Mouse (Mus musculus): ENCODE results near the gene Ubac1. TPM values are rescaled to one million over a fixed set of nuclear protein-coding genes. Genes with fewer than 3 reads are reported as not detected.

Gene Ubac1
- total and polyA plus RNA-seq, 3 experiments = 80.3 to 99.7 (median 90.0) TPM

- no peak overlapping the region for H3K4me3 ChIP-seq (replicated peaks in 1 of 3; ENCODE audit: low read depth in 2 of 3, low read length in 2 of 3, poor library complexity in 1 of 3)
- no peak overlapping the region for H3K4me2 ChIP-seq (ENCODE audit: insufficient read depth, low read depth, poor library complexity, severe bottlenecking)
- no peaks in the 10 kb centered on the region for H3K79me2 ChIP-seq (replicated peaks; ENCODE audit: control insufficient read depth, extremely low read depth, insufficient read depth, poor library complexity, severe bottlenecking)
- H3K36me3 ChIP-seq (replicated peaks in 1 of 2; ENCODE audit: control insufficient read depth in 1 of 2, insufficient read depth in 1 of 2, low read length in 1 of 2) = no peaks in the 10 kb centered on the region
- peaks cover 20 to 50% of the 10 kb centered on the region in 2 experiments for H3K4me1 ChIP-seq (ENCODE audit: control insufficient read depth in 1 of 2, insufficient read depth in 2 of 2)
- in situ Hi-C loops (cut with MboI; ENCODE audit: low pct_ligation_motif_present, low pct_unique_long_range_greater_than_20kb, low sequenced_read_pairs) (no loop called here), dilution Hi-C loops (cut with MboI; ENCODE audit: extremely low pct_ligation_motif_present, extremely low pct_unique_long_range_greater_than_20kb, low sequenced_read_pairs) (no loop called here)
- no peak for DNase-seq (ENCODE audit: extremely low read depth)
- no peaks in the 10 kb centered on the region for H3K27me3 ChIP-seq (replicated peaks)
- H3K9ac ChIP-seq (ENCODE audit: insufficient read depth, low read depth) = no peak overlapping the region
- TF ChIP-seq MYC (IDR thresholded peaks at IDR 0.05; ENCODE audit: low read depth, low read length) = no peak
- TF ChIP-seq SIN3A (IDR thresholded peaks at IDR 0.05; ENCODE audit: low read length) = no peak
- TF ChIP-seq JUN (IDR thresholded peaks at IDR 0.05; ENCODE audit: insufficient read depth, low read depth, low read length) = no peak
- TF ChIP-seq SMC3 (IDR thresholded peaks at IDR 0.05; ENCODE audit: low read depth, low read length) = no peak
- no peak overlapping the region for H3K27ac ChIP-seq (ENCODE audit: insufficient read depth, low read depth)
- H3K9me3 ChIP-seq (replicated peaks; ENCODE audit: low read length) = no peaks in the 10 kb centered on the region
These were observed 47.0 kb upstream of the Ubac1 start for GRCm38 (mm10) chr2:26068592-26068991.

GRCm38 (mm10) chr2:26068175-26068574, 46.6 kb upstream of the Ubac1 start:
- Histone ChIP-seq H3K36me3 (replicated peaks in 1 of 2; ENCODE audit: control insufficient read depth in 1 of 2, insufficient read depth in 1 of 2, low read length in 1 of 2) (no peaks in the 10 kb centered on the region), H3K79me2 (replicated peaks; ENCODE audit: control insufficient read depth, extremely low read depth, insufficient read depth, poor library complexity, severe bottlenecking) (no peaks in the 10 kb centered on the region), H3K9me3 (replicated peaks; ENCODE audit: low read length) (no peaks in the 10 kb centered on the region), H3K27me3 (replicated peaks) (no peaks in the 10 kb centered on the region), H3K9ac (ENCODE audit: insufficient read depth, low read depth) (no peak overlapping the region), H3K4me1 (ENCODE audit: control insufficient read depth in 1 of 2, insufficient read depth in 2 of 2) (peaks cover 20 to 54% of the 10 kb centered on the region in 2 experiments), H3K4me3 (replicated peaks in 1 of 3; ENCODE audit: low read depth in 2 of 3, low read length in 2 of 3, poor library complexity in 1 of 3) (no peak overlapping the region), H3K27ac (ENCODE audit: insufficient read depth, low read depth) (no peak overlapping the region), H3K4me2 (ENCODE audit: insufficient read depth, low read depth, poor library complexity, severe bottlenecking) (no peak overlapping the region)
- DNase-seq (ENCODE audit: extremely low read depth) = no peak
- dilution Hi-C loops (cut with MboI; ENCODE audit: extremely low pct_ligation_motif_present, extremely low pct_unique_long_range_greater_than_20kb, low sequenced_read_pairs) = no loop called here
- TF ChIP-seq IRF4 (IDR thresholded peaks at IDR 0.05; ENCODE audit: low read depth, low read length) (no peak), MEF2A (IDR thresholded peaks at IDR 0.05; ENCODE audit: borderline replicate concordance, low read depth, low read length) (no peak), BHLHE40 (IDR thresholded peaks at IDR 0.05; ENCODE audit: low read depth, low read length) (no peak), USF2 (conservative IDR thresholded peaks at IDR 0.05; ENCODE audit: low read depth, low read length) (no peak), PAX5 (IDR thresholded peaks at IDR 0.05; ENCODE audit: low read length) (no peak), ELF1 (IDR thresholded peaks at IDR 0.05; ENCODE audit: low read depth, low read length) (no peak), MAX (IDR thresholded peaks at IDR 0.05; ENCODE audit: low read length) (no peak), CTCF (conservative IDR thresholded peaks at IDR 0.05 in 1 of 2, IDR thresholded peaks at IDR 0.05 in 1 of 2; ENCODE audit: low read depth in 2 of 2, low read length in 2 of 2) (no peak)
- in situ Hi-C loops (cut with MboI; ENCODE audit: low pct_ligation_motif_present, low pct_unique_long_range_greater_than_20kb, low sequenced_read_pairs) = no loop called here

- Histone ChIP-seq H3K27me3 (replicated peaks) (no peaks in the 10 kb centered on the region), H3K4me3 (replicated peaks in 1 of 3; ENCODE audit: low read depth in 2 of 3, low read length in 2 of 3, poor library complexity in 1 of 3) (peak overlapping the region in 2 of 3 experiments; percentile 7 to 24), H3K36me3 (replicated peaks in 1 of 2; ENCODE audit: control insufficient read depth in 1 of 2, insufficient read depth in 1 of 2, low read length in 1 of 2) (no peaks in the 10 kb centered on the region), H3K4me1 (ENCODE audit: control insufficient read depth in 1 of 2, insufficient read depth in 2 of 2) (peaks cover 26 to 69% of the 10 kb centered on the region in 2 experiments), H3K9me3 (replicated peaks; ENCODE audit: low read length) (no peaks in the 10 kb centered on the region), H3K4me2 (ENCODE audit: insufficient read depth, low read depth, poor library complexity, severe bottlenecking) (peak overlapping the region; percentile 96), H3K79me2 (replicated peaks; ENCODE audit: control insufficient read depth, extremely low read depth, insufficient read depth, poor library complexity, severe bottlenecking) (no peaks in the 10 kb centered on the region), H3K27ac (ENCODE audit: insufficient read depth, low read depth) (peak overlapping the region; percentile 60), H3K9ac (ENCODE audit: insufficient read depth, low read depth) (peak overlapping the region; percentile 24; the same call in 1 of the 2 replicates)
- peak; percentile 65 for DNase-seq (ENCODE audit: extremely low read depth)
- dilution Hi-C loops (cut with MboI; ENCODE audit: extremely low pct_ligation_motif_present, extremely low pct_unique_long_range_greater_than_20kb, low sequenced_read_pairs) (no loop called here), in situ Hi-C loops (cut with MboI; ENCODE audit: low pct_ligation_motif_present, low pct_unique_long_range_greater_than_20kb, low sequenced_read_pairs) (no loop called here)
- no peak for TF ChIP-seq SMC3 (IDR thresholded peaks at IDR 0.05; ENCODE audit: low read depth, low read length)
- TF ChIP-seq JUN (IDR thresholded peaks at IDR 0.05; ENCODE audit: insufficient read depth, low read depth, low read length) = no peak
- no peak for TF ChIP-seq ZNF384 (IDR thresholded peaks at IDR 0.05; ENCODE audit: low read depth, low read length)
- TF ChIP-seq TCF12 (IDR thresholded peaks at IDR 0.05; ENCODE audit: low read depth, low read length) = peak; percentile 28; the same call in 1 of the 2 replicates
- no peak for TF ChIP-seq CHD2 (IDR thresholded peaks at IDR 0.05; ENCODE audit: low read length)
These were observed 45.0 kb upstream of the Ubac1 start for GRCm38 (mm10) chr2:26066527-26066926.

Data from CH12.LX (cell line).